Mouse (Mus musculus) kidney, adult 9 months (tissue): ENCODE measurements around the gene Alg9.
"Not testable (repeated sequence)": the region's sequence is repeated elsewhere in the genome, so short reads cannot be mapped to it uniquely, and the experiment has no call there.

Experiments
- DNase-seq: peaks from one replicate; pipeline ENCODE4 v3.0.0; 2022

The Alg9 gene

DNA sequence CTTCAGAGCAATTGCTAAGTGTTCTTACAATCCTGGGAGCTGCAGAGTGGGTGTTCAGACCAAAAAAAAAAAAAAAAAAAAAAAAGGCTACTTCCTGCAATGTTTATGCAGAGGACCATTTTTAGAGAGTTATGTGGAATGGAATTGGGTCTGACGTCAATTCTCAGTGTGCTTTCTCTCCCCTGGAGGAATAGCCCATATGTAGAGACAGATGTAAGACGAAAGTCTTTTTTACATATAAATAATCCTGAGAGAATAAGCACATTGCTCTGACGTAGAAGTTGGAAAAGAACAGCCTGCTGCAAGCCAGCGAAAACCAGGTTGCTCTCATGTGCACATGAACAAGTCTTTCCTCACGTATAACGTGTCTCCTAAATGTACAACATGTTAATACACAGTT is 44.9 kb downstream of the Alg9 start:
- no peak for DNase-seq

DNA sequence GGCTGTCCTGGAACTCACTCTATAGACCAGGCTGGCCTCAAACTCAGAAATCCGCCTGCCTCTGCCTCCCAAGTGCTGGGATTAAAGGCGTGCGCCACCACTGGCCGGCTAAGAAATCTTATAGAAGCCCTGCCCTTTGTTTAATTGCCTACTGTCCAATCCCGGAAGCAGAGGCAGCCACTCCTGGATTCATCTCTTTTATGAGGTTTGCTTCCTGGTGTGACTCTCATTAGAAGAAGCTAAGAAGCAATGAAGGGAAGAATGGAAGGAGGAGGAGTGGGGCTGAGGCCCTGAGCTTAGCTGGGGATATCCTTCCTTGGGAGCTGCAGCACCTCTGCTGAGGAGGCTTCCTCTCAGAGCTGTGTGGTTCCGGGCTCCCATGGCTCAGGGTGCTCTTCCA is 46.8 kb downstream of the Alg9 start:
- DNase-seq: no peak

DNA sequence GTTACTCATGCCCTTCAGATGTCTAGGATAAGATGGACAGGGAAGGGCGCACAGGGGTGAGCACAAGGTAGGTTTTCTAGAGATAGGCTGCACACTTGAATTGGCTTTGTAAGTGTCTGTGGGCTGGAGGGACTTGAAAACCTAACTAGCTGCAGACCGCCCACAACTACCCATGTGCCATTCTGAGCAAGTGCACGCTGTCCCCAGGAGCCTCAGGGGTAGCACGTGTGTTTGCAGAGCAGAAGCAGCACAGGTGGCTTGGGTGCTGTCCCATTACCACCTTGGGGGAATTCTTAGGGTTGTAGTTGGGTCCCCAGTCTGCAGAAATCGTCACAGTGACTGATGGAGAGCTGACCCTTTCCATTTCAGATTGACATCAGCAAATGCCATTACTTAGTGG is 47.4 kb downstream of the Alg9 start:
- no peak for DNase-seq

DNA sequence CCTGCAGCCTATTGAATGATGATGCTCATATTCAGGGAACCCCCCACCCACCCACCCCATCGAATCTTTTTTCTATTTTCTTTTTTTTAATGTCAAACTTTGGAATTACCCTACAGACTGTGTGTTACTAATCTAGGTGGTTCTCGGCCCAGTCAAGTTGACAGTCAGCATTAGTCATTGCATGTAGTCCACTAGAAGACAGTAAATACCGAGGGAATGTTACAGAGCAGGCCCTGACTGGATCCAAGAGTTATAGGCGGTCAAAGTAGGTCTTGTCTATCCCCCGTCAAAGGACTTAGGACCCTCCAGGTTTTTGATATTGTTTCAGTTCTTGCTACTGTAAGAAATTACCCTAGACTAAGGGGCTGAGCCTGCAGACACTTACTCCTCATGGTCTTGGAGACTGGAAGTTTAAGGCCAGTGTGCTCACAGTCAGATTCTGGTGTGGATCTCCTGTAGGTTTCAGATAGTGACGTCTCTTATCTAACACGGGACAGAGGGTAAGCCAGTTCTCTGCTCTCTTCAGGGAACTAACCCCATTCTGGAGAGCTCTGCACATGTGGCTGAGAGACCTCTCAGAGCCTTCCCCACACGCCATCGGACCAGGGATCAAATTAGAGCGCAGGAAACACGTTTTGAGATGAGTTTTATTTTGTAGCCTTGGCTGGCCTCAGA is 49.1 kb downstream of the Alg9 start:
- DNase-seq: no peak

DNA sequence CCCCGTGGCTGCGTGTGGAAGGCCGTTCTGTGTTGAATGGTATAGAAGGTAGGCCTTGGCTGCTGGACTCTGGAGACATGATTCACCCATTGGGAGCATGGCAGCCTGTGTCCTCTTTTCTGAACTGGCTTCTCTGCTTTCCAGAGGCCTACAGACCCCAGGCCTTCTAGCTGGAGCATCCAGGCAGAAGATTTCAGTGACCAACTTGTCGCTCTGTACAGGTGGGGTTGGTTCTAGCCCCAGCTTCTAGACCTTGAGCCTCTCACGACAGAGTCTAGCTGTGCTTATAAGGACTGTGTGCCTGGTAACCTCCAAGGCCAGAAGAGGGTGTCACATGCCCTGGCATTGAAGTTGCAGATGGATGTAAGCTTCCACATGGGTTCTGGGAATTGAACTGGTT is 56.7 kb downstream of the Alg9 start:
- no peak for DNase-seq

DNA sequence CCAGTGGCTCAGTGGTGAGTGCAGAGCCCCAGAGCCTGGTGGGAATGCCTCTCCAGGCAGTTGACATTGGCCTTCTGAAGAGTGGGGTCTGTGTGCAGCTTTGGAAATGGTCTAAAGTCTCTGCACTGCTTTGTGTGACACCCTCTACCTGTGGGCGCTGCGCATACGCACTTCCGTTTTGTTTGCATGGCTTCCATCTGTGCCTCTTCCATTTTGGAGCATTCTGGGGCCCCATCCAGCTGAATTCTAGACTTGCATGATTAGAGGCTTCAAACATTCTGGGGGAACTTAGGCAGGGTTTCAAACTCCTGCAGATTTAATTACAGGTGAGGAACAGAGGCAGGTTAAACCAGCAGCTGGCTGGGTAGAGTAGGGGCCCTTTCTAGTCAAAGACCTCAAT is 57.3 kb downstream of the Alg9 start:
- no peak for DNase-seq

DNA sequence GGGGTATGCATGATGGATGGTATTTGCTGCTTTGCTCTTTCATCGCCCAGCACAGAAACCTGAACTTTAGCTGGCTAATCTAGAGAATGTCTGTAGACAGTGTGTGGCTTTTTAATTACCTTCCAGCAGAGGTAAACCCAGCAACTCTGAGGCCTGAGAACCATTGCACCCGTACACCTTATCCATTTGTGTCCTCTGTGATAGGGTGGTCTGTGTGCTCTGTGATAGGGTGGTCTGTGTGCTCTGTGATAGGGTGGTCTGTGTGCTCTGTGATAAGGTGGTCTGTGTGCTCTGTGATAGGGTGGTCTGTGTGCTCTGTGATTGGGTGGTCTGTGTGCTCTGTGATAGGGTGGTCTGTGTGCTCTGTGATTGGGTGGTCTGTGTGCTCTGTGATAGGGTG is 57.8 kb downstream of the Alg9 start:
- DNase-seq: not testable (repeated sequence)

DNA sequence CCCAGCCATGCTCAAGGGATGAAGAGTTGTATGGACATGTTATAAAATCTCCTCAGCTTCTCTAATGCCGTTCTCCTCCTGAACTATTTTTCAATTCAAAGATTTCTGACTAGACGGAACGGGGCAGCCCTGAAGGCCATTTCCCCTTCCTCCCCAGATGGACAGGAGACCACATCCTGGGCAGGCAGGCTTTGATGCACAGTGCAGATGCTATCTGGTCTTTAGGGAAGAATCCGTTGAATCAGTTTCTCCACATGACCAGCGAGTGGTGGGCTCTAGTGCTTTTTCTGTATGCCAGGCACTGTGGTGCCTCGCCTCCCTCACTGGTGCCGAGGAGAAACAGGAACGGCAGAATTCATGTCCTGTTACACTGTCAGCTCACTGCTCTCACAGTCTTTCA is 59.0 kb downstream of the Alg9 start:
- DNase-seq: no peak

DNA sequence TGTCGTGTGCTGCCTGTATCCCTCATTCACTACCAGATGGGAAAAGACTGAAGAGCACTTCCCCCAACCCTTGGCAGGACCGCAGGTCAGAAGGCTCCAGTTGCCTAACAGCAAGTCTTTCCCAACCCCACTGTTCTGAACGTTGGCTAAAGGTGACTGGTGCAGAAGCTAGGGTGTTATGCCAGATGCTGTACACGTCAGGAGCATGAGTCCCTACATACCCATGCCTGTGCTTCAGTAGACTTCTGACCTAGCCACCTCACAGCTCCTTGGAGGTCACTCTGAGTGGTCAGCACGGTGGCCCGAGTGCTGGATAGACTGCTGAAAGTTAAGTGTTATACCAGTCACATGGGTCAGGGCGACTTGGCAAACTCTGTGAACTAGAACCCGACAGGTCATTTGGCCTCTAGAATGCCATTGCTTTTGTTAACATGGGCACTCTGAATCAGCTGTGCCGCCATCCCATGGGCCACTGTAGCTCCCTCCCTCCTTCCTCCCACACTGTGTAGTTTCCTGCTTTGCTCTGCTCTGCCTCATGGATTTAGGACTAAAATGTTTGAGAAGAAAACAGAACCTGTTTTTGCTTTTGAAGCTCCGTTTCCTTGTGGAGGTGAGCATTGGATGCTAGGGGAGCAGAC is 60.4 kb downstream of the Alg9 start:
- no peak for DNase-seq

DNA sequence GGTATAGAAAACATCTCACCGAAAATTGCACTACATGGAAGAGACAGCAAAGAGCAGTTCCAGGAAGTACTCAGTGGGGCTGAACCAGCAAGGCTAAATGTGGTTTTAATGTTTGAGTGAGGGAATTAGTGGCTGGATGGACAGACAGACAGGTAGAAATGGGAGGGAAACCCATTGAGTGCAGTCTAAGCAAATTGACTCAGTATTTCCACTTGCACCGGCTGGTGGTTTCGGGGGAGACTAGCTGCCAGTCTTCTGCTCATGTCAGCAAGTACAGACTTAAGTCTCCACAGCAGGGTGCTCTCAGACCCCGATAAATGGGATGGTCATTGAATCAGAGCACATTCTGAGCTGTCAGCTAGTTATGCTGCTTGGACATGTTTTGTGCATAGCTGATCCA is 61.3 kb downstream of the Alg9 start:
- DNase-seq: no peak

DNA sequence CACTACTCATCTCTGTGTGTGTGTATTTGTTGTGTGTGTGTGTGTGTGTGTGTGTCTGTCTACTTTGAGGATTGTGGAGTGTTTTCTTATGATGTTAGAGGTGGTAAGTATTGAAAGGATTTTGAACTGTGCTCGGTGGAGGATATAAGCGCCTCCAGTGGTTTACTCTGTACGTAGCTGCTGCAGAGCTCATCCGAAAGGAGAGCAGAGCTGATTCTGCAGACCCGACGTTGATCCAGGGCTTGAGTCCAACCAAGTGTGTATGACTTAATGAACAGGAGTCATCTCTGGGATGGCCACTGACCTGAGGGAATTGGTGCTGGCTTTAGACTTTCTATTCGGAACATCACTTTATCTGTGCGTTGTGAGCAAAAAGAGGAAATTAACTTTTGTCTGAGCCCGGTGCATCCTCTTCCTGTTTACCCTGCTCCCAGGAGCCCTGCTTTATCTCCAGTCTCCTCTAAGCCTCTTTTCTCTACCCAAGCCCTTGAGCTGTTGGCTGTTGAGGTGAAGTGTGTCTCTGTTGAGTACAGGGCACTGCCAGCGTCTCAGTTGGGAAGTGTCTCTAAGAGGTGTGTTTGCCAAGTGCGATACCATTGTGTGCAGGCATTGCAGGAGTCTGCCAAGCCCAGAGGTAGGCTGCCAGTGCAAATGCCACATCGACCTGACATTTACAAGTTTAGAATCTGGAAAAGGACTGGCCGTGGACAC is 66.4 kb downstream of the Alg9 start:
- no peak for DNase-seq

DNA sequence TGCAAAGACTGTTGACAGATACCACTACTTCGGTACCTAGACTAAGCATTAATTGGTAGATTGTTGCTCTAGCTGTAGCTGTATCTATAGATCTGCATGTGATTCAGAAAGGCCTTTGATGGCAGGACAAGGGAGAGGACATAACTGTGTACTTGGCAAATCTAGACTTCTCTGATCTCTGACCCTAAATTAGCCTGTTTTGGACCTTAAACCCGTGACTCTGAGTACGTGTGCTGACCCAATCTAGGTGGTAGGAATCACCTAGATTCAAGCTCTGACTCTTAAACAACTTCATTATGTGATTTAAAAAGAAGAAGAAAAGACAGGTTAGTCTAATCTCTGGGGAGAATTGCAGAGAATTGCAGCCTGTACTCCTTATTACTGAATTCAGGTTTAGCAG is 70.3 kb downstream of the Alg9 start, which contains the start of gene Ppp2r1b:
Gene Ppp2r1b (plus strand): TSS at position 221 of the 400 bp plus-strand sequence.
- peak; percentile 65 for DNase-seq

DNA sequence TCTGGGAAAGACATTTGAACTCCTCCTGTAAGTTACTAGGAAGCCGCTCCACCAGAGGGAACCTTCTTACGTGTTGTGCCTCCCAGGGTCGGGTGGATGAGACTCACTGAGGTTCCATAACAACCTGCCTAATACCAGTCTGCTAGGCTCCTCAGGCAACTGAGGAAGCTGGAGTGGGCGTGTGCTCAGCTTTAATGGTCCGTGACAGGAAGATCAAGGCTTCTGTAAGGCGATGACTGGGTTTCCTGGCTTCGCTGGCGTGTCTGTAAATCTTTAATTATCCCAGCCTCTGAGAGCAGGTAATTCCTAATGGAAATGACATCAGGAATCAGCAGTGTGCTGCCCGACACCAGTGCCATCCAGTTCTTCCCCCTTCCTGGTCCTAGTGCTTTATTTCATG is 70.7 kb downstream of the Alg9 start:
- peak; percentile 93 for DNase-seq

DNA sequence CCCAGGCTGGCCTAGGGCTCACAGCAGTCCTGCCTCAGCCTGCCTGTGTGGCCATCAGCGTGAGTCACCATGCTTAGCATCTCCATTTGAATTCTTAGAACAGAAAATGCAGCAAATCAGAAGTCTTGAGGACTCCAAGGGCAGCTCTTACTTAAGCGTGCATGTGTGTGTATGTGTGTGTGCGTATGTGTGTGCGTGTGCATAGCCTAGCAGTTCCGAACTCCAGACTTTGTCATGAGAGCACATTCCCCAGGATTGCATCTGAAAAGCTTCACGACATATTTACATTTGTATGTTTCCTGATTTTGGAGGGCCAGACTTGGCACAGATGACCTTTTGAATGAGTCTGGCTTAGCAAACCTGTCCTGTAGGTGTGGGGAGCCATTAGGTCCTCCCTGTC is 72.3 kb downstream of the Alg9 start:
- DNase-seq: no peak

DNA sequence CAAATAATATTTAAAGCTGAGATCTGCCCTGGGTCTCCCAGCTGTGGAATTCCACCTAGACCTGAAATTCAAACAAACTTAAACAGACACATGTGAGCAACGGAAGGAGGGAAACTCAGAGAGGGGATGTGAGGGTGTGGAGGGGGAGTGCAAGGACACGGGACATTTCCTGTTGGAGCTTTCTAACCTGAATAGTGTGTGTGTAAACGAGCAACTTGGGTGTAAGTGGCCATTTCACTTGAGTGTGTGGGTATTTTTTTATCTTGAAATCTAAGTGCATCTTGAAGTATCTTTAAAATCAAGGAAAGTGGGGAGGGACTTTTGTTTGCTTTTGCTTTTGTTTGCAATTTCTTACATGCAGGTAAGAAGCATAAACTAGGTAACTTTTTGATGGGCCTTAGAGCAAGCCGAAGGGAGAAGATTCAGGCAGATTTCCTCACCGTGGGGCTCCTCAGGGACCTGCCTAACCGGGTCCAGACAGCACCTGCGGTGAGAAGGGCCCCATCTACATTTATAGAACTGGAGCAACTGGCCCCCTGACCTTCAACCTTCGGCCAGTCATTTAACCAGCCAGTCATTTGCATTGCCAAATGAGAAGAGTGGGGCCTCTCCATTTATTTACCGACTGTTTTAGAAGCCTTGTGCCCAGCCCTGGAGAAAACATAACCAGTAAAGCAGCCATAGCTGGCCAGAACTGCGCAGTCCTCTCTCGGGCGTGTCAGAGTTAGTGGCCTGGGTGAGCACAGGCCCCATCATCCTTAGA is 73.0 kb downstream of the Alg9 start:
- DNase-seq: peak; percentile 61

DNA sequence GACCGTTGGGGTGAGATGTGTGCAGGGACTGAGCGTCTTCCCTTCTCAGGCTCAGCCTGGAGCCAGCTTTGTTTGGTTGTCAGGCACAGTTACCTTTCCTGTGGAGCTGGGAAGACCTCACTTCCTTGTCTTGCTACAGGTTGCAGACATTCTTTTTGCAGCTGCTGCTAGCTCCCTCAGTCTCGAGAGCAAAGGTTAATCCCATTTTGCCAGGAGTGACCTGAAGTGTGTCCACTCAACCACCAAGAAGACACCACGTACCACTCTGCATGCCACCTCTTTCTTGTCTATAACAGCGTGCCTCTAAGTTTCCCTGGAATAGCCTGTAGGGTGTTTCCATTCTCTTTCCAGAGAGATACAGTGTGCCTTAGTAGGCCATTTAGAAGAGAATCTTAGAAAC is 74.0 kb downstream of the Alg9 start:
- peak; percentile 89 for DNase-seq

DNA sequence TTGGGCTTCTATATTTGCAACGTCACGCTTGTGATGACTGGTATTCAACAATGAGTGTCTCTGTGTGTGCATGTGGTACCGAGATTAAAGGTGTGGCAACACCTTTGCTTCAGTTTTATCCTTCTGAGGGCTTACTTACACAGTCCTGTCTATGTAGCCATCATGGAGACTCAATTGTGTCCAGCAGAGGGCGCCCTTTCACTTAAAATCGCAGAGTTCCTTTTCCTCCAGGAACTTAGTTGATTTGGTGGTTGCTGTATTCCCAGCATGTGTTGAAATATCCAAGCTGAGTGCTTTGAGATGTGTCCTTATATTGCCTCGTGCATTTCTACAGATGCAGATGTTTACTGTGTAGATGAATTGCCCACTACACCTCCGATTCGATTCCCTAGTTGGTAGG is 74.4 kb downstream of the Alg9 start:
- DNase-seq: peak; percentile 95

DNA sequence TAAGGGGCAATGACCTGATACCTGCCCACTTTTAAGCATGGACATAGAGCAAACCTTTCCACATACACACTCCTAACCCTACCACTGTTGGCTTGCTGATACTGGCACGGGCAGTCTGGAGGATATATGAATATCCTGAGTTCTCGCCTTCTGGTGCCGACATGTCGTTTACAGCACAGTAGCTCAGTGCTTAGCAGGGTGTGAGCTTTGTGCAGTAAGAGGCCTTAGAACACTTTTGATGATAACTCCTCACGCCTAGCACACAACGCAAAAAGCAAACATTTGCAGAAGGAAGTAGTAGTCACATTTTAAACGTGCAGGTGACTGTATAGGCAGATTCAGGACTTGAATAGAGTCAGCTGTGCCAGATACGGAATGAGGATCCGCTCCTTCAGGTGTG is 74.9 kb downstream of the Alg9 start:
- no peak for DNase-seq

DNA sequence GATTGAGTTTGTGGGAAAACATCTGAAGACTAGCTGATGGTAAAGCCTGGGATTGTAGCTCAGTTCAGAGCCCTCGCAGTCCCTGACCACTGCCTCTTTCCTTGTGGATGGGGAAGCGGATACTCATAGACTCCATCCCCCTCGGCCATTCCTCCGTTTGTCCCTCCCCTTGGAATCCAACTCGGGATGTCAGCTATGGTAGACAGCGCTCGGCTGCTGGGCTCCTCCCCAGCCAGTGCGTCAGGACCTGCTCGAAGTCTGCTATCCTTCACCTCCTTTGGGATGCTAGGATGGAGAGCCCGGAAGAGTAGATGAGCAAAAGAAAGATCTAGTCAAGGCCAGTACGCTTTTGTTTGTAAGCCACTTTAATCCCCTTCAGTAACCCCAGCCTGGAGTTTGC is 75.5 kb downstream of the Alg9 start:
- no peak for DNase-seq

DNA sequence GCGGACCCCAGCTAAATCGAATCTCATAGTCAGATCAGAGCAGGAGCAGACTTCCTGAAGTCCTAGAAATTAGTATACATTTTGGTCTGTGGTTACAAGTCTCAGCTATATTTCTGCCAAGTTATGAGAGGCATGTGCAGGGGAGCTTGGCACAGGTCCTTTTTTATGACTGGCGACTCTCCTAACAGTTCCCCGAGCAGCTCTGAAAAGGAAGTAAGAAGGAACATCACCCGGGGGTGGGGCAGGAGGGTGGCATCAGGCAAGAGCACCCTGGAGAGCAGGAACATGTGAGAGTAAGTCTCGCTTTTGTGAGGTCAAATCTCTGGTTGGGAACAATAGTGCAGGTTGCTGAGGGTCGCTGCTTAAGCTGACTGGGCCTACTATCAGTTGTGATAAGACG is 75.9 kb downstream of the Alg9 start:
- DNase-seq: no peak

DNA sequence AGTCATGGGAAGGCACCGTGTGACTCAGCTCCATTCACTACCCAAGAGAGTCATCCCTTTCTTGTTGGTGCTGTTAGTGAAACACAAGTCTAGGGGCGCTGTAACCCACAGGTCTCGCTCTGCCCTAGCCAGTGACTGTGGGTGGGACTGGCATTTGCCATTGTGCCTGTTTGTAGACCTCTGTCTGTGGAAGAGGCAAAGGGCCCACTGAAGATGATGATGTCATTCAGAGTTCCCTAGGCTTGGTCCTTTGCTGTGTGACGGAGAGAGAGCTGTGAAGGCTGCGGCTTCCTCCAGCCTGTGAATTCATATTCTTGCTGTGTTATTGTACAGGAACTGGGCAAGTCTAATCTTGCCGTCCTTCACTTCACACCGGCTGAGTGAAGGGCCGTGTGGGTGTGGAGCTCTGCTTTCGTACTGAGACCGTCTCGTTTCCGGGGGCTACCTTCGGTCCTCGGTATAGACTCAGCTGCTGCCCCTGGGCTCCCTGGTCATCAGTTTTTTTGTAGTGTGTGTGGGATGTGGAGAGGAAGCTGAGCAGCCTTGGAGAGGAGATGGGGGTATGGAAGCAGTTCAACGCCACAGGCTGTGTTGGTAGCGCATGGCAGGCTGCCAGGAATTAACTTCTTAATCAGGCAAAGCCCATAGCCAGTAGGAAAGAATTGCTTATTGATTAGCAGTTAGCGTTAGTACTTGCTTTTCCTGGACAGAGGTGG is 78.0 kb downstream of the Alg9 start:
- DNase-seq: no peak

DNA sequence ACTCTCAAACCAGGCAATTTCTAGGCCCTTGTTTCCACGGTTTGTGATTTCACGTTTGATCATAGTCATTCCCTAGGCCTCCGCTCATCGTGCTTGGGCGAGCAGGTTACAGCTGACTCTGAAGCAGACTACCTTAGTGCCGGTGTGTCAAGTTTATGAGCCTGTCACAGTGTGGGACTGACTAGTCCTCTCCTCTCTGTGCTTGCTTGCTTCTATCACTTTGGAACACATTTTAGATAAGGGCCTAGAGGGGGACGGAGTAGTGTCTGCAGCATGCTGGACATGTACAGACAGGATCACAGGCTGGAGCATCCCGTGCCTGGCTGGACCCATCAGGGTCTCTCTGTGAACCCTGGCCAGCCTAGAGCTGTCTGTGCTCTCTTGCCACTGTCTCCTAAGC is 79.6 kb downstream of the Alg9 start:
- DNase-seq: no peak
